Mouse (Mus musculus): ENCODE measurements at regions not wholly inside any gene's neighbourhood (a gene's known extent, or its start where the extent isn't known, plus 50 kb on each side); places are given as distances from the start of the nearest gene placed in this dataset.

- no peak overlapping the region for H3K4me2 ChIP-seq (replicated peaks)
- ATAC-seq (replicated peaks), result no peak
- H3K9me3 ChIP-seq, result no peaks in the 10 kb centered on the region
- H3K36me3 ChIP-seq, result no peaks in the 10 kb centered on the region
- peak overlapping the region; percentile 71 for H3K27ac ChIP-seq (replicated peaks)
- no peak overlapping the region for H3K4me3 ChIP-seq
- H3K4me1 ChIP-seq, result peaks cover 33% of the 10 kb centered on the region
- no peak overlapping the region for H3K9ac ChIP-seq (replicated peaks)
- 56% methylated on average over 13 of the region's 13 CpGs for WGBS
- no peaks in the 10 kb centered on the region; the same call in 1 of the 2 replicates for H3K27me3 ChIP-seq
These were observed 277.6 kb upstream of the Sulf2 start for GRCm38 (mm10) chr2:166432948-166433654.

- Histone ChIP-seq H3K27me3 (no peaks in the 10 kb centered on the region; the same call in 1 of the 2 replicates), H3K27ac (replicated peaks) (no peak overlapping the region), H3K9me3 (no peaks in the 10 kb centered on the region), H3K4me2 (replicated peaks) (no peak overlapping the region), H3K4me3 (no peak overlapping the region), H3K4me1 (peaks cover 31% of the 10 kb centered on the region), H3K36me3 (no peaks in the 10 kb centered on the region), H3K9ac (replicated peaks) (no peak overlapping the region)
- 64% methylated on average over 8 of the region's 8 CpGs for WGBS
- no peak for ATAC-seq (replicated peaks)
These were observed 277.1 kb upstream of the Sulf2 start for GRCm38 (mm10) chr2:166432531-166432930.

GRCm38 (mm10) chr2:166429918-166430317 is 274.5 kb upstream of the Sulf2 start:
- no peak for ATAC-seq (replicated peaks)

GRCm38 (mm10) chr2:166429494-166429893 is 274.0 kb upstream of the Sulf2 start:
- 85% methylated on average over 12 of the region's 12 CpGs for WGBS
- H3K4me1 ChIP-seq, result peaks cover 27% of the 10 kb centered on the region
- H3K9me3 ChIP-seq, result no peaks in the 10 kb centered on the region
- no peak overlapping the region for H3K4me2 ChIP-seq (replicated peaks)
- H3K36me3 ChIP-seq, result no peaks in the 10 kb centered on the region
- H3K27ac ChIP-seq (replicated peaks), result no peak overlapping the region
- ATAC-seq (replicated peaks), result no peak
- H3K4me3 ChIP-seq, result no peak overlapping the region
- no peaks in the 10 kb centered on the region; the same call in 1 of the 2 replicates for H3K27me3 ChIP-seq
- H3K9ac ChIP-seq (replicated peaks), result no peak overlapping the region

More at GRCm38 (mm10) chr2:166429918-166430317, 274.5 kb upstream of the Sulf2 start:
- H3K9ac ChIP-seq (replicated peaks), result no peak overlapping the region
- no peaks in the 10 kb centered on the region for H3K36me3 ChIP-seq
- no peak overlapping the region for H3K4me2 ChIP-seq (replicated peaks)
- no peaks in the 10 kb centered on the region; the same call in 1 of the 2 replicates for H3K27me3 ChIP-seq
- H3K4me3 ChIP-seq, result no peak overlapping the region
- no peak overlapping the region for H3K27ac ChIP-seq (replicated peaks)
- no peaks in the 10 kb centered on the region for H3K9me3 ChIP-seq
- peaks cover 31% of the 10 kb centered on the region for H3K4me1 ChIP-seq
- WGBS, result 51% methylated on average over 5 of the region's 5 CpGs

- H3K27ac ChIP-seq (replicated peaks), result no peak overlapping the region
- no peak for ATAC-seq (replicated peaks)
- H3K4me1 ChIP-seq, result peaks cover 7% of the 10 kb centered on the region; the same call in 1 of the 2 replicates
- H3K27me3 ChIP-seq, result no peaks in the 10 kb centered on the region; the same call in 1 of the 2 replicates
- WGBS, result 75% methylated on average over 6 of the region's 6 CpGs
- H3K9me3 ChIP-seq, result no peaks in the 10 kb centered on the region
- no peak overlapping the region for H3K4me3 ChIP-seq
- H3K4me2 ChIP-seq (replicated peaks), result no peak overlapping the region
- no peak overlapping the region for H3K9ac ChIP-seq (replicated peaks)
- H3K36me3 ChIP-seq, result no peaks in the 10 kb centered on the region
These were observed 271.9 kb upstream of the Sulf2 start for GRCm38 (mm10) chr2:166427390-166427789.

GRCm38 (mm10) chr2:166426960-166427359 is 271.5 kb upstream of the Sulf2 start:
- WGBS, result 43% methylated on average over 10 of the region's 10 CpGs
- Histone ChIP-seq H3K27me3 (no peaks in the 10 kb centered on the region; the same call in 1 of the 2 replicates), H3K9ac (replicated peaks) (no peak overlapping the region), H3K9me3 (no peaks in the 10 kb centered on the region), H3K4me3 (no peak overlapping the region), H3K4me2 (replicated peaks) (no peak overlapping the region), H3K4me1 (peaks cover 7% of the 10 kb centered on the region; the same call in 1 of the 2 replicates), H3K36me3 (no peaks in the 10 kb centered on the region), H3K27ac (replicated peaks) (no peak overlapping the region)
- ATAC-seq (replicated peaks), result no peak

GRCm38 (mm10) chr2:166426457-166426856 is 271.0 kb upstream of the Sulf2 start:
- H3K9me3 ChIP-seq, result no peaks in the 10 kb centered on the region
- no peak overlapping the region for H3K27ac ChIP-seq (replicated peaks)
- H3K9ac ChIP-seq (replicated peaks), result no peak overlapping the region
- no peak for ATAC-seq (replicated peaks)
- H3K36me3 ChIP-seq, result no peaks in the 10 kb centered on the region
- 64% methylated on average over 6 of the region's 6 CpGs for WGBS
- no peaks in the 10 kb centered on the region; the same call in 1 of the 2 replicates for H3K27me3 ChIP-seq
- peaks cover 7% of the 10 kb centered on the region; the same call in 1 of the 2 replicates for H3K4me1 ChIP-seq
- H3K4me2 ChIP-seq (replicated peaks), result no peak overlapping the region
- H3K4me3 ChIP-seq, result no peak overlapping the region

GRCm38 (mm10) chr2:166425141-166425540 is 269.7 kb upstream of the Sulf2 start:
- 91% methylated on average over 3 of the region's 3 CpGs for WGBS
- no peak overlapping the region for H3K27ac ChIP-seq (replicated peaks)
- ATAC-seq (replicated peaks), result no peak
- H3K36me3 ChIP-seq, result no peaks in the 10 kb centered on the region
- H3K9ac ChIP-seq (replicated peaks), result no peak overlapping the region
- H3K4me3 ChIP-seq, result no peak overlapping the region
- H3K4me1 ChIP-seq, result peaks cover 5% of the 10 kb centered on the region; the same call in 1 of the 2 replicates
- H3K4me2 ChIP-seq (replicated peaks), result no peak overlapping the region
- no peaks in the 10 kb centered on the region; the same call in 1 of the 2 replicates for H3K27me3 ChIP-seq
- no peaks in the 10 kb centered on the region for H3K9me3 ChIP-seq

GRCm38 (mm10) chr2:166423132-166423660 is 267.7 kb upstream of the Sulf2 start:
- H3K27ac ChIP-seq (replicated peaks), result no peak overlapping the region
- H3K9ac ChIP-seq (replicated peaks), result no peak overlapping the region
- WGBS, result 21% methylated on average over 6 of the region's 6 CpGs

GRCm38 (mm10) chr2:166420275-166420674 is 264.8 kb upstream of the Sulf2 start:
- Histone ChIP-seq H3K27me3 (no peaks in the 10 kb centered on the region), H3K27ac (replicated peaks) (no peak overlapping the region), H3K4me1 (no peaks in the 10 kb centered on the region), H3K36me3 (no peaks in the 10 kb centered on the region), H3K9ac (replicated peaks) (no peak overlapping the region), H3K9me3 (no peaks in the 10 kb centered on the region), H3K4me2 (replicated peaks) (no peak overlapping the region), H3K4me3 (no peak overlapping the region)
- WGBS, result 83% methylated on average over 8 of the region's 8 CpGs
- ATAC-seq (replicated peaks), result no peak

More at GRCm38 (mm10) chr2:166423132-166423660, 267.7 kb upstream of the Sulf2 start:
- Histone ChIP-seq H3K9me3 (no peaks in the 10 kb centered on the region), H3K4me3 (no peak overlapping the region), H3K27me3 (no peaks in the 10 kb centered on the region; the same call in 1 of the 2 replicates), H3K36me3 (no peaks in the 10 kb centered on the region), H3K4me1 (no peaks in the 10 kb centered on the region), H3K4me2 (replicated peaks) (no peak overlapping the region)
- ATAC-seq (replicated peaks), result no peak

- Histone ChIP-seq H3K9me3 (no peaks in the 10 kb centered on the region), H3K4me2 (replicated peaks) (no peak overlapping the region), H3K9ac (replicated peaks) (no peak overlapping the region), H3K36me3 (no peaks in the 10 kb centered on the region), H3K27me3 (no peaks in the 10 kb centered on the region), H3K27ac (replicated peaks) (no peak overlapping the region), H3K4me1 (no peaks in the 10 kb centered on the region), H3K4me3 (no peak overlapping the region)
- no peak for ATAC-seq (replicated peaks)
- 48% methylated on average over 9 of the region's 9 CpGs for WGBS
These were observed 263.8 kb upstream of the Sulf2 start for GRCm38 (mm10) chr2:166419271-166419670.

GRCm38 (mm10) chr2:166418279-166418678 is 262.8 kb upstream of the Sulf2 start:
- no peaks in the 10 kb centered on the region for H3K9me3 ChIP-seq
- no peak overlapping the region for H3K27ac ChIP-seq (replicated peaks)
- no peak overlapping the region for H3K4me3 ChIP-seq
- H3K4me2 ChIP-seq (replicated peaks), result no peak overlapping the region
- no peak overlapping the region for H3K9ac ChIP-seq (replicated peaks)
- ATAC-seq (replicated peaks), result no peak
- H3K4me1 ChIP-seq, result no peaks in the 10 kb centered on the region
- no peaks in the 10 kb centered on the region for H3K36me3 ChIP-seq
- H3K27me3 ChIP-seq, result no peaks in the 10 kb centered on the region
- 68% methylated on average over 8 of the region's 8 CpGs for WGBS

Data from forebrain, embryonic 15.5 days (tissue).